Mouse (Mus musculus) effector memory CD4-positive, alpha-beta T cell, adult 5 months (primary cell): ENCODE results near the gene Zfp42. TPM values are rescaled to one million over a fixed set of nuclear protein-coding genes. Genes with fewer than 3 reads are reported as not detected.

ENCODE experiments used
- polyA plus RNA-seq: library from polyadenylated mRNA; unstranded; fragments of 100-300 nt; shearing (Covaris generic); gene quantifications from one replicate; pipeline ENCODE4 v1.2.1, GENCODE M21; 2017

The Zfp42 gene
- polyA plus RNA-seq = not detected

DNA sequence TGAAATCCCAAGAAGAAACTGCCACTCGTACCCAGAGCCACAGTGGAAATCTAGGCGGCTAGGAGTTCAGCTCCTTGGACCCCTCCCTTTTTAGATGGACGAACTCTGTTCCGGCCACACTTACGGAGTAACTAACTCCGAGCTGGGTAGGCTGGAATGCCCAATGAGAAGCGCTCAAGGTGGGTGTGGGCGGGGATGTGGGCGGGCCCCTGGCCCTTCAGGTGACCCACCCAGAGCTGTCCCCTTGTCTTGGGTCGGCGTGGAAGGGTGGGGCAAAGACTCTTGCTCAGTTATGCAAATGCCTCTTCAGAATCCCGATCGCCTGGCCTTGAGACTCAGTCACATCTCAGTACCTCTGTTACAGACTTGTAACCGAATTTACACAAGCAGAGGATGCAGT, at the start of gene Zfp42:
Gene Zfp42 (minus strand): TSS at position 85 of the 400 bp plus-strand sequence.

Other genes with a start within 250 kb of the Zfp42 start
- gene Triml1, start 165.5 kb downstream of the Zfp42 start, polyA plus RNA-seq = not detected
- gene Triml2, start 126.4 kb downstream of the Zfp42 start, polyA plus RNA-seq = not detected
- gene Adam26b, start 221.1 kb upstream of the Zfp42 start, polyA plus RNA-seq = not detected